Mouse (Mus musculus): Measurements from ENCODE around the gene Txndc15. TPM values are rescaled to one million over a fixed set of nuclear protein-coding genes. Genes with fewer than 3 reads are reported as not detected.

The Txndc15 gene
- polyA plus RNA-seq, 1 experiment from 2014 or later: 50.2 TPM

Other genes with a start within 250 kb of the Txndc15 start
- gene Dbn1, start 226.5 kb upstream of the Txndc15 start, polyA plus RNA-seq (2014; fragmentation: Nextera tagmentation; extraction: Ambion mirVana): 64.9 and 69.0 TPM in 2 replicates
- 86.4 and 94.6 TPM in 2 replicates for gene Pdlim7, start 201.0 kb upstream of the Txndc15 start, polyA plus RNA-seq (2014; fragmentation: Nextera tagmentation; extraction: Ambion mirVana)
- 4.3 and 6.0 TPM in 2 replicates for gene Dok3, start 185.4 kb upstream of the Txndc15 start, polyA plus RNA-seq (2014; fragmentation: Nextera tagmentation; extraction: Ambion mirVana)
- 62.9 and 64.6 TPM in 2 replicates for gene Ddx41, start 178.0 kb upstream of the Txndc15 start, polyA plus RNA-seq (2014; fragmentation: Nextera tagmentation; extraction: Ambion mirVana)
- gene Fam193b, start 143.5 kb upstream of the Txndc15 start, polyA plus RNA-seq (2014; fragmentation: Nextera tagmentation; extraction: Ambion mirVana): 18.7 and 25.3 TPM in 2 replicates
- 58.7 and 61.9 TPM in 2 replicates for gene Tmed9, start 140.9 kb upstream of the Txndc15 start, polyA plus RNA-seq (2014; fragmentation: Nextera tagmentation; extraction: Ambion mirVana)
- gene B4galt7, start 114.8 kb upstream of the Txndc15 start, polyA plus RNA-seq (2014; fragmentation: Nextera tagmentation; extraction: Ambion mirVana): 16.0 and 16.4 TPM in 2 replicates
- 35.8 and 36.2 TPM in 2 replicates for gene Caml, start 91.6 kb upstream of the Txndc15 start, polyA plus RNA-seq (2014; fragmentation: Nextera tagmentation; extraction: Ambion mirVana)
- 51.5 and 54.0 TPM in 2 replicates for gene Ddx46, start 79.6 kb upstream of the Txndc15 start, polyA plus RNA-seq (2014; fragmentation: Nextera tagmentation; extraction: Ambion mirVana)
- 39.3 and 42.8 TPM in 2 replicates for gene B230219D22Rik, start 21.5 kb upstream of the Txndc15 start, polyA plus RNA-seq (2014; fragmentation: Nextera tagmentation; extraction: Ambion mirVana)
- 56.3 and 60.3 TPM in 2 replicates for gene Pcbd2, start 12.7 kb downstream of the Txndc15 start, polyA plus RNA-seq (2014; fragmentation: Nextera tagmentation; extraction: Ambion mirVana)
- gene Catsper3, start 69.9 kb downstream of the Txndc15 start, polyA plus RNA-seq (2014; fragmentation: Nextera tagmentation; extraction: Ambion mirVana): not detected in 2 replicates
- gene Pitx1, start 121.5 kb downstream of the Txndc15 start, polyA plus RNA-seq (2014; fragmentation: Nextera tagmentation; extraction: Ambion mirVana): 6.3 and 6.8 TPM in 2 replicates